Mouse (Mus musculus): Measurements from ENCODE around the gene Tctex1d4.

GRCm38 (mm10) chr4:117131890-117132793, 5.5 kb downstream of the Tctex1d4 start:
- TF ChIP-seq CTCF (IDR thresholded peaks at IDR 0.05; ENCODE audit: low read depth) (no peak), EP300 (IDR thresholded peaks at IDR 0.05; ENCODE audit: low read depth) (no peak)

Data from heart, postnatal 0 days (tissue).